Mouse (Mus musculus): ENCODE results near the gene Lrmda. TPM values are rescaled to one million over a fixed set of nuclear protein-coding genes. Genes with fewer than 3 reads are reported as not detected.

The Lrmda gene
- polyA plus RNA-seq, 1 experiment = not detected

GRCm38 (mm10) chr14:22023533-22023932 lies 4.0 kb downstream of the Lrmda start:
- peaks cover 6% of the 10 kb centered on the region for H3K4me1 ChIP-seq (ENCODE audit: control insufficient read depth, insufficient read depth, insufficient read length, low read length)
- H3K27me3 ChIP-seq (ENCODE audit: control insufficient read depth, insufficient read depth, low read length) = no peaks in the 10 kb centered on the region; the same call in 1 of the 2 replicates
- no peak overlapping the region for H3K27ac ChIP-seq (ENCODE audit: insufficient read depth, low read depth, low read length)
- H3K4me3 ChIP-seq (ENCODE audit: low read depth, low read length) = no peak overlapping the region
- TF ChIP-seq CTCF (IDR thresholded peaks at IDR 0.05; ENCODE audit: extremely low read depth, insufficient read length, insufficient replicate concordance, low read depth, low read length) = no peak
- no peak for TF ChIP-seq POLR2A (IDR thresholded peaks at IDR 0.05; ENCODE audit: low read depth, low read length)
- H3K36me3 ChIP-seq (ENCODE audit: control insufficient read depth, insufficient read depth, low read length) = no peaks in the 10 kb centered on the region
- WGBS = 80% methylated on average over 4 of the region's 4 CpGs

- Histone ChIP-seq H3K27ac (ENCODE audit: insufficient read depth, low read depth, low read length) (no peak overlapping the region), H3K4me3 (ENCODE audit: low read depth, low read length) (no peak overlapping the region), H3K4me1 (ENCODE audit: control insufficient read depth, insufficient read depth, insufficient read length, low read length) (no peaks in the 10 kb centered on the region), H3K27me3 (ENCODE audit: control insufficient read depth, insufficient read depth, low read length) (no peaks in the 10 kb centered on the region), H3K36me3 (ENCODE audit: control insufficient read depth, insufficient read depth, low read length) (no peaks in the 10 kb centered on the region)
- WGBS = 57% methylated on average over 3 of the region's 3 CpGs
- TF ChIP-seq POLR2A (IDR thresholded peaks at IDR 0.05; ENCODE audit: low read depth, low read length) (no peak), CTCF (IDR thresholded peaks at IDR 0.05; ENCODE audit: extremely low read depth, insufficient read length, insufficient replicate concordance, low read depth, low read length) (no peak)
Measured at GRCm38 (mm10) chr14:22035900-22036299, 16.4 kb downstream of the Lrmda start.

- Histone ChIP-seq H3K4me1 (ENCODE audit: control insufficient read depth, insufficient read depth, insufficient read length, low read length) (no peaks in the 10 kb centered on the region), H3K36me3 (ENCODE audit: control insufficient read depth, insufficient read depth, low read length) (no peaks in the 10 kb centered on the region), H3K4me3 (ENCODE audit: low read depth, low read length) (no peak overlapping the region), H3K27me3 (ENCODE audit: control insufficient read depth, insufficient read depth, low read length) (no peaks in the 10 kb centered on the region), H3K27ac (ENCODE audit: insufficient read depth, low read depth, low read length) (no peak overlapping the region)
- TF ChIP-seq POLR2A (IDR thresholded peaks at IDR 0.05; ENCODE audit: low read depth, low read length) = no peak
- TF ChIP-seq CTCF (IDR thresholded peaks at IDR 0.05; ENCODE audit: extremely low read depth, insufficient read length, insufficient replicate concordance, low read depth, low read length) = no peak
- WGBS = 82% methylated on average over 6 of the region's 6 CpGs
Measured at GRCm38 (mm10) chr14:22036338-22036737, 16.8 kb downstream of the Lrmda start.

GRCm38 (mm10) chr14:22036802-22037497 lies 17.4 kb downstream of the Lrmda start:
- Histone ChIP-seq H3K36me3 (ENCODE audit: control insufficient read depth, insufficient read depth, low read length) (no peaks in the 10 kb centered on the region), H3K4me3 (ENCODE audit: low read depth, low read length) (no peak overlapping the region), H3K27ac (ENCODE audit: insufficient read depth, low read depth, low read length) (no peak overlapping the region), H3K4me1 (ENCODE audit: control insufficient read depth, insufficient read depth, insufficient read length, low read length) (no peaks in the 10 kb centered on the region), H3K27me3 (ENCODE audit: control insufficient read depth, insufficient read depth, low read length) (no peaks in the 10 kb centered on the region)
- TF ChIP-seq POLR2A (IDR thresholded peaks at IDR 0.05; ENCODE audit: low read depth, low read length) = no peak
- TF ChIP-seq CTCF (IDR thresholded peaks at IDR 0.05; ENCODE audit: extremely low read depth, insufficient read length, insufficient replicate concordance, low read depth, low read length) = no peak
- 87% methylated on average over 12 of the region's 12 CpGs for WGBS

- H3K4me3 ChIP-seq (ENCODE audit: low read depth, low read length) = no peak overlapping the region
- WGBS = 87% methylated on average over 16 of the region's 16 CpGs
- H3K27ac ChIP-seq (ENCODE audit: insufficient read depth, low read depth, low read length) = no peak overlapping the region
- no peaks in the 10 kb centered on the region for H3K4me1 ChIP-seq (ENCODE audit: control insufficient read depth, insufficient read depth, insufficient read length, low read length)
- no peaks in the 10 kb centered on the region for H3K36me3 ChIP-seq (ENCODE audit: control insufficient read depth, insufficient read depth, low read length)
- no peak for TF ChIP-seq POLR2A (IDR thresholded peaks at IDR 0.05; ENCODE audit: low read depth, low read length)
- H3K27me3 ChIP-seq (ENCODE audit: control insufficient read depth, insufficient read depth, low read length) = no peaks in the 10 kb centered on the region
Measured at GRCm38 (mm10) chr14:22037498-22038131, 18.1 kb downstream of the Lrmda start.

GRCm38 (mm10) chr14:22042146-22042545 lies 22.6 kb downstream of the Lrmda start:
- Histone ChIP-seq H3K36me3 (ENCODE audit: control insufficient read depth, insufficient read depth, low read length) (no peaks in the 10 kb centered on the region), H3K27ac (ENCODE audit: insufficient read depth, low read depth, low read length) (no peak overlapping the region), H3K27me3 (ENCODE audit: control insufficient read depth, insufficient read depth, low read length) (no peaks in the 10 kb centered on the region), H3K4me3 (ENCODE audit: low read depth, low read length) (no peak overlapping the region), H3K4me1 (ENCODE audit: control insufficient read depth, insufficient read depth, insufficient read length, low read length) (no peaks in the 10 kb centered on the region)
- WGBS = 29% methylated on average over 6 of the region's 6 CpGs
- TF ChIP-seq CTCF (IDR thresholded peaks at IDR 0.05; ENCODE audit: extremely low read depth, insufficient read length, insufficient replicate concordance, low read depth, low read length) (no peak), POLR2A (IDR thresholded peaks at IDR 0.05; ENCODE audit: low read depth, low read length) (no peak)

DNA sequence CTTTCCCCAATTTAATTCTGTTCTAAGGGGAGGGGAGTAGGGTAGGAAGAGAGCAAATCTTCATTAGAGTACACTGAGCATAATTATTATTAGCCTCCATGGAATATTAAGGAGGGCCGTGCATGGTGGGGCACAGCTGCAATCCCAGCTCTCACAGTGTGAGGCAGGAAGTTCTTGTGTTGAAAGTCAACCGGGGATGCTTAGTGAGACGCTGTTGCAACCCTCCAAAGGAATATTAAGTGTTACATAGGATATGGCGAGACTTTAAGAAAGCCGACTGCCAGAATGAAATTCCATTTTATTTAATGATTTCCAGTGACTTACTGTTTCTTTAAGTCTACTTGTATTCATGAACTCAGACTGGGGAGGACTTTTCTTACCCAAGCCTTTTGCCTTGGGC lies 23.9 kb downstream of the Lrmda start:
- Histone ChIP-seq H3K27ac (ENCODE audit: insufficient read depth, low read depth, low read length) (no peak overlapping the region), H3K27me3 (ENCODE audit: control insufficient read depth, insufficient read depth, low read length) (no peaks in the 10 kb centered on the region), H3K36me3 (ENCODE audit: control insufficient read depth, insufficient read depth, low read length) (no peaks in the 10 kb centered on the region), H3K4me3 (ENCODE audit: low read depth, low read length) (no peak overlapping the region), H3K4me1 (ENCODE audit: control insufficient read depth, insufficient read depth, insufficient read length, low read length) (no peaks in the 10 kb centered on the region)
- WGBS = 92% methylated on average over 5 of the region's 5 CpGs
- TF ChIP-seq POLR2A (IDR thresholded peaks at IDR 0.05; ENCODE audit: low read depth, low read length) (no peak), CTCF (IDR thresholded peaks at IDR 0.05; ENCODE audit: extremely low read depth, insufficient read length, insufficient replicate concordance, low read depth, low read length) (no peak)
